Mouse (Mus musculus) granulocyte monocyte progenitor cell, adult 5-6 weeks (primary cell): ENCODE measurements around the gene Sigirr. TPM values are rescaled to one million over a fixed set of nuclear protein-coding genes. Genes with fewer than 3 reads are reported as not detected.

Experiments used
- total RNA-seq, 2 experiments: library from RNA; stranded (forward) in 1 of 2; stranded (reverse) in 1 of 2; fragments of 200-712, 200-1000 nt in 1 of 2; fragments of >200 nt in 1 of 2; fragmentation: Nextera tagmentation in 1 of 2; gene quantifications; 2 replicates each; pipeline ENCODE4 v1.2.3; 2014 to 2017

The Sigirr gene
- total RNA-seq, 2 experiments from 2014 or later = 16.6 to 16.9 TPM

Other genes starting within 250 kb of the Sigirr start
Only the 30 nearest of the 32 such genes appear.
- gene Bet1l, start 243.0 kb downstream of the Sigirr start, total RNA-seq (2014; fragmentation: Nextera tagmentation) = 15.2 and 21.9 TPM in 2 replicates
- 20.9 and 21.9 TPM in 2 replicates for gene Bet1l, start 243.0 kb downstream of the Sigirr start, total RNA-seq (2017)
- 111 and 117 TPM in 2 replicates for gene Psmd13, start 218.6 kb downstream of the Sigirr start, total RNA-seq (2014; fragmentation: Nextera tagmentation)
- gene Psmd13, start 218.6 kb downstream of the Sigirr start, total RNA-seq (2017) = 229 and 237 TPM in 2 replicates
- 66.7 and 71.3 TPM in 2 replicates for gene Sirt3, start 218.3 kb downstream of the Sigirr start, total RNA-seq (2014; fragmentation: Nextera tagmentation)
- 28.7 and 32.7 TPM in 2 replicates for gene Sirt3, start 218.3 kb downstream of the Sigirr start, total RNA-seq (2017)
- not detected in 2 replicates for gene Cox8b, start 200.1 kb downstream of the Sigirr start, total RNA-seq (2014; fragmentation: Nextera tagmentation)
- gene Cox8b, start 200.1 kb downstream of the Sigirr start, total RNA-seq (2017) = not detected in 2 replicates
- not detected in 2 replicates for gene Nlrp6, start 179.7 kb downstream of the Sigirr start, total RNA-seq (2014; fragmentation: Nextera tagmentation)
- gene Nlrp6, start 179.7 kb downstream of the Sigirr start, total RNA-seq (2017) = not detected in 2 replicates
- 6.6 and 11.5 TPM in 2 replicates for gene Pgghg, start 159.2 kb downstream of the Sigirr start, total RNA-seq (2014; fragmentation: Nextera tagmentation)
- 6.9 and 7.8 TPM in 2 replicates for gene Pgghg, start 159.2 kb downstream of the Sigirr start, total RNA-seq (2017)
- gene Ifitm5, start 150.3 kb downstream of the Sigirr start, total RNA-seq (2014; fragmentation: Nextera tagmentation) = 1.7 TPM in 1 of 2 replicates, not detected in the other
- not detected in 2 replicates for gene Ifitm5, start 150.3 kb downstream of the Sigirr start, total RNA-seq (2017)
- gene Gm45717, start 144.6 kb downstream of the Sigirr start, total RNA-seq (2014; fragmentation: Nextera tagmentation) = not detected in 2 replicates
- gene Gm45717, start 144.6 kb downstream of the Sigirr start, total RNA-seq (2017) = not detected in 2 replicates
- 555 and 581 TPM in 2 replicates for gene Ifitm2, start 144.6 kb downstream of the Sigirr start, total RNA-seq (2014; fragmentation: Nextera tagmentation)
- gene Ifitm2, start 144.6 kb downstream of the Sigirr start, total RNA-seq (2017) = 354 and 388 TPM in 2 replicates
- 79.9 and 149 TPM in 2 replicates for gene Ifitm1, start 133.4 kb downstream of the Sigirr start, total RNA-seq (2014; fragmentation: Nextera tagmentation)
- gene Ifitm1, start 133.4 kb downstream of the Sigirr start, total RNA-seq (2017) = 18.5 and 25.3 TPM in 2 replicates
- 146 and 224 TPM in 2 replicates for gene Ifitm3, start 89.8 kb downstream of the Sigirr start, total RNA-seq (2014; fragmentation: Nextera tagmentation)
- 55.6 and 69.2 TPM in 2 replicates for gene Ifitm3, start 89.8 kb downstream of the Sigirr start, total RNA-seq (2017)
- 17.9 and 48.1 TPM in 2 replicates for gene Ifitm6, start 82.6 kb downstream of the Sigirr start, total RNA-seq (2014; fragmentation: Nextera tagmentation)
- gene Ifitm6, start 82.6 kb downstream of the Sigirr start, total RNA-seq (2017) = 22.5 and 42.5 TPM in 2 replicates
- not detected in 2 replicates for gene Gm17387, start 71.4 kb downstream of the Sigirr start, total RNA-seq (2014; fragmentation: Nextera tagmentation)
- gene Gm17387, start 71.4 kb downstream of the Sigirr start, total RNA-seq (2017) = not detected in 2 replicates
- 0.60 and 3.6 TPM in 2 replicates for gene B4galnt4, start 39.5 kb downstream of the Sigirr start, total RNA-seq (2014; fragmentation: Nextera tagmentation)
- gene B4galnt4, start 39.5 kb downstream of the Sigirr start, total RNA-seq (2017) = 0.26 TPM in 1 of 2 replicates, not detected in the other
- gene Pkp3, start 22.4 kb downstream of the Sigirr start, total RNA-seq (2014; fragmentation: Nextera tagmentation) = 1.4 and 2.2 TPM in 2 replicates
- 0.52 and 2.7 TPM in 2 replicates for gene Pkp3, start 22.4 kb downstream of the Sigirr start, total RNA-seq (2017)
- gene Ano9, start 17.2 kb upstream of the Sigirr start, total RNA-seq (2014; fragmentation: Nextera tagmentation) = not detected in 2 replicates
- gene Ano9, start 17.2 kb upstream of the Sigirr start, total RNA-seq (2017) = not detected in 2 replicates
- gene Ptdss2, start 21.8 kb upstream of the Sigirr start, total RNA-seq (2014; fragmentation: Nextera tagmentation) = 14.0 and 17.5 TPM in 2 replicates
- 4.2 and 7.1 TPM in 2 replicates for gene Ptdss2, start 21.8 kb upstream of the Sigirr start, total RNA-seq (2017)
- 79.1 and 109 TPM in 2 replicates for gene Rnh1, start 72.3 kb upstream of the Sigirr start, total RNA-seq (2014; fragmentation: Nextera tagmentation)
- 45.2 and 47.7 TPM in 2 replicates for gene Rnh1, start 72.3 kb upstream of the Sigirr start, total RNA-seq (2017)
- gene Hras, start 93.4 kb upstream of the Sigirr start, total RNA-seq (2014; fragmentation: Nextera tagmentation) = 57.4 and 69.3 TPM in 2 replicates
- gene Hras, start 93.4 kb upstream of the Sigirr start, total RNA-seq (2017) = 24.9 and 28.8 TPM in 2 replicates
- gene Lrrc56, start 93.6 kb upstream of the Sigirr start, total RNA-seq (2014; fragmentation: Nextera tagmentation) = 1.4 and 2.4 TPM in 2 replicates
- gene Lrrc56, start 93.6 kb upstream of the Sigirr start, total RNA-seq (2017) = 0.52 and 0.62 TPM in 2 replicates
- 2.2 TPM in 1 of 2 replicates, not detected in the other for gene Lmntd2, start 113.5 kb upstream of the Sigirr start, total RNA-seq (2014; fragmentation: Nextera tagmentation)
- gene Lmntd2, start 113.5 kb upstream of the Sigirr start, total RNA-seq (2017) = 0.34 TPM in 1 of 2 replicates, not detected in the other
- 3.1 and 4.5 TPM in 2 replicates for gene Rassf7, start 115.3 kb upstream of the Sigirr start, total RNA-seq (2014; fragmentation: Nextera tagmentation)
- 2.0 and 4.5 TPM in 2 replicates for gene Rassf7, start 115.3 kb upstream of the Sigirr start, total RNA-seq (2017)
- gene Phrf1, start 128.2 kb upstream of the Sigirr start, total RNA-seq (2014; fragmentation: Nextera tagmentation) = 70.9 and 75.4 TPM in 2 replicates
- 51.7 and 57.7 TPM in 2 replicates for gene Phrf1, start 128.2 kb upstream of the Sigirr start, total RNA-seq (2017)
- 0.38 and 1.3 TPM in 2 replicates for gene Irf7, start 165.9 kb upstream of the Sigirr start, total RNA-seq (2014; fragmentation: Nextera tagmentation)
- gene Irf7, start 165.9 kb upstream of the Sigirr start, total RNA-seq (2017) = 2.1 and 2.7 TPM in 2 replicates
- gene Cdhr5, start 176.2 kb upstream of the Sigirr start, total RNA-seq (2014; fragmentation: Nextera tagmentation) = not detected in 2 replicates
- gene Cdhr5, start 176.2 kb upstream of the Sigirr start, total RNA-seq (2017) = not detected in 2 replicates
- gene Sct, start 178.6 kb upstream of the Sigirr start, total RNA-seq (2014; fragmentation: Nextera tagmentation) = not detected in 2 replicates
- gene Sct, start 178.6 kb upstream of the Sigirr start, total RNA-seq (2017) = not detected in 2 replicates
- not detected in 2 replicates for gene Drd4, start 191.4 kb upstream of the Sigirr start, total RNA-seq (2014; fragmentation: Nextera tagmentation)
- gene Drd4, start 191.4 kb upstream of the Sigirr start, total RNA-seq (2017) = not detected in 2 replicates
- gene Deaf1, start 227.1 kb upstream of the Sigirr start, total RNA-seq (2014; fragmentation: Nextera tagmentation) = 43.3 and 52.4 TPM in 2 replicates
- 6.3 and 21.4 TPM in 2 replicates for gene Deaf1, start 227.1 kb upstream of the Sigirr start, total RNA-seq (2017)
- gene Tmem80, start 227.2 kb upstream of the Sigirr start, total RNA-seq (2014; fragmentation: Nextera tagmentation) = 6.0 and 13.2 TPM in 2 replicates
- 4.5 and 8.7 TPM in 2 replicates for gene Tmem80, start 227.2 kb upstream of the Sigirr start, total RNA-seq (2017)
- gene Eps8l2, start 238.3 kb upstream of the Sigirr start, total RNA-seq (2014; fragmentation: Nextera tagmentation) = 0.11 TPM in 1 of 2 replicates, not detected in the other
- gene Eps8l2, start 238.3 kb upstream of the Sigirr start, total RNA-seq (2017) = not detected in 2 replicates